Comparison of ENCODE assay signal across 8 mouse cellular contexts in genomic region chr2:38711421-38711861, GRCm38 (mm10). TPM values are rescaled to one million over a fixed set of nuclear protein-coding genes. Genes with fewer than 3 reads are reported as not detected.
DNase-seq lines count a peak whose midpoint lies in the region; ATAC-seq and TF ChIP-seq lines count a peak whose summit lies in the region.
"Had no signal": no experiment of that assay in that cellular context is flagged by ENCODE, and none has a peak within 500 bp of the region (broad histone marks: within the 10 kb centered on the region; RNA-seq: fewer than 3 reads in every experiment).

No protein-coding gene starts in this region.

- H3K4me2 ChIP-seq in liver, embryonic 13.5 days: peak overlapping the region; percentile 44

- no peaks in the 10 kb centered on the region for H3K36me3 ChIP-seq in ES-Bruce4 (ENCODE audit: control insufficient read depth, insufficient read depth, low read length, poor library complexity, severe bottlenecking)
- H3K36me3 ChIP-seq in liver, embryonic 13.5 days: no peaks in the 10 kb centered on the region

- intact Hi-C loops in heart, postnatal 10 days (cut with DNase I): no loop called here

- peak overlapping the region; percentile 25; the same call in 1 of the 2 replicates for H3K9ac ChIP-seq in ES-Bruce4 (ENCODE audit: low read depth, poor library complexity, severe bottlenecking)
- no peak overlapping the region for H3K9ac ChIP-seq in liver, embryonic 13.5 days

- no peak for ATAC-seq in liver, embryonic 13.5 days (ENCODE audit: low read depth)
- no peak for ATAC-seq in CD4-positive, CD25-positive, alpha-beta regulatory T cell, adult 4 months

- peak; percentile 46 for DNase-seq in R1 (ENCODE audit: low read depth, low spot score)
- peak; percentile 21 to 23 for DNase-seq in heart, postnatal 10 days
- no peak for DNase-seq in liver, embryonic 13.5 days
- DNase-seq in thymus, postnatal 14 days: no peak
- no peak for DNase-seq in ovary, adult 18-20 months (ENCODE audit: low spot score)

- H3K9me3 ChIP-seq in ES-Bruce4 (replicated peaks; ENCODE audit: control insufficient read depth, insufficient read depth, low read length, poor library complexity, severe bottlenecking): no peaks in the 10 kb centered on the region
- no peaks in the 10 kb centered on the region for H3K9me3 ChIP-seq in liver, embryonic 13.5 days (replicated peaks)

- H3K4me1 ChIP-seq in ES-Bruce4 (ENCODE audit: control insufficient read depth, insufficient read depth, low read length): no peaks in the 10 kb centered on the region
- H3K4me1 ChIP-seq in liver, embryonic 13.5 days (replicated peaks): peaks cover 17% of the 10 kb centered on the region

- no peak for TF ChIP-seq EP300 in ES-Bruce4 (IDR thresholded peaks at IDR 0.05; ENCODE audit: insufficient read depth, low read depth, low read length)

- TF ChIP-seq POLR2A in ES-Bruce4 (IDR thresholded peaks at IDR 0.05; ENCODE audit: insufficient read depth, low read length): no peak

- TF ChIP-seq CTCF in ES-Bruce4 (IDR thresholded peaks at IDR 0.05; ENCODE audit: low read depth, low read length): no peak

- 2% methylated on average over 40 of the region's 40 CpGs for WGBS in liver, embryonic 13.5 days (ENCODE audit: insufficient replicate concordance)

- H3K27me3 ChIP-seq in ES-Bruce4 (ENCODE audit: control insufficient read depth, insufficient read depth, low read length, poor library complexity, severe bottlenecking): peaks cover 21% of the 10 kb centered on the region
- H3K27me3 ChIP-seq in liver, embryonic 13.5 days: peaks cover 84% of the 10 kb centered on the region

- no peak overlapping the region for H3K27ac ChIP-seq in ES-Bruce4 (ENCODE audit: insufficient read depth, low read length)
- H3K27ac ChIP-seq in liver, embryonic 13.5 days: no peak overlapping the region

- peak overlapping the region; percentile 8 for H3K4me3 ChIP-seq in ES-Bruce4 (ENCODE audit: low read depth, low read length)
- peak overlapping the region; percentile 37 for H3K4me3 ChIP-seq in liver, embryonic 13.5 days (replicated peaks)

RNA-seq across cellular contexts. Expression of gene Nr5a1, which starts 2.9 kb away (rescaled TPM):
- not detected in 2 replicates for polyA plus RNA-seq in ES-Bruce4 (2011; ENCODE audit: insufficient read depth, insufficient read length, low read depth, missing spikeins)
- total RNA-seq in heart, postnatal 10 days (2021): under 1 TPM; 0.12 to 0.15 TPM
- not detected in 2 replicates for polyA plus RNA-seq in liver, embryonic 13.5 days (2015; fragmentation: Nextera tagmentation; extraction: Ambion mirVana)
- not detected for polyA plus RNA-seq in CD4-positive, CD25-positive, alpha-beta regulatory T cell, adult 4 months (2017; shearing (Covaris generic))
- total RNA-seq: heart, postnatal 36 days had no signal

Comparison
In these comparisons a context has a peak if more than half of its experiments do, and no peak if none do; other contexts are left out.
1. DNase-seq: peak in R1 (single experiment) and heart, postnatal 10 days (2 of 2); none in liver, embryonic 13.5 days (single experiment), thymus, postnatal 14 days (single experiment) and ovary, adult 18-20 months (single experiment).